Mouse (Mus musculus) layer of hippocampus, adult 11-12 months (tissue): ENCODE data around the gene Mucl2.
"Not testable (repeated sequence)": the region's sequence is repeated elsewhere in the genome, so short reads cannot be mapped to it uniquely, and the experiment has no call there.

Source experiments
- DNase-seq: peaks from one replicate; pipeline ENCODE4 v3.0.0; 2022; ENCODE audit warnings: low spot score

The Mucl2 gene

GRCm38 (mm10) chr15:103899212-103899611 is at the start of gene Mucl2:
TSS of gene Mucl2 (minus strand) at chr15:103899312.
- DNase-seq: no peak

- not testable (repeated sequence) for DNase-seq
Measured at GRCm38 (mm10) chr15:103913061-103913460, 13.9 kb upstream of the Mucl2 start.
